Mouse (Mus musculus) small intestine, adult 2 months (tissue): ENCODE measurements around the gene Gm37240. TPM values are rescaled to one million over a fixed set of nuclear protein-coding genes. Genes with fewer than 3 reads are reported as not detected.

Experiments
- H3K27ac ChIP-seq: fragments of 200-500 bp; 2 replicates; pipeline ENCODE4 v1.5.1; 2012; ENCODE audit warnings: low read depth, low read length, control low read depth, inconsistent platforms; ENCODE audit not compliant: insufficient read depth
- H3K27me3 ChIP-seq: fragments of 200-500 bp; 2 replicates; pipeline ENCODE4 v1.6.1; 2012; ENCODE audit warnings: mild to moderate bottlenecking, moderate library complexity, low read length, inconsistent platforms; ENCODE audit not compliant: control insufficient read depth, insufficient read depth
- H3K36me3 ChIP-seq: fragments of 200-500 bp; 2 replicates; pipeline ENCODE4 v1.6.1; 2012; ENCODE audit warnings: mild to moderate bottlenecking, low read length, control low read depth, inconsistent platforms; ENCODE audit not compliant: control insufficient read depth, insufficient read depth
- H3K4me1 ChIP-seq: fragments of 200-500 bp; 2 replicates; pipeline ENCODE4 v1.6.1; 2012; ENCODE audit warnings: low read length, inconsistent platforms, mixed read lengths; ENCODE audit not compliant: control insufficient read depth, insufficient read depth, insufficient read length
- H3K4me3 ChIP-seq: fragments of 200-500 bp; 2 replicates; pipeline ENCODE4 v1.5.1; 2012; ENCODE audit warnings: low read depth, mild to moderate bottlenecking, control low read depth, inconsistent platforms, low read length, moderate library complexity
- CTCF ChIP-seq: fragments of 200-500 bp; IDR thresholded peaks from 2 replicates; pipeline ENCODE4 v1.5.1; 2012; ENCODE audit warnings: low read depth, mild to moderate bottlenecking, control low read depth, inconsistent platforms, low read length, moderate library complexity, mixed read lengths; ENCODE audit not compliant: insufficient replicate concordance, insufficient read length; ENCODE audit errors: extremely low read depth
- POLR2A ChIP-seq: fragments of 200-500 bp; IDR thresholded peaks from 2 replicates; pipeline ENCODE4 v1.6.1; 2012; ENCODE audit warnings: low read depth, mild to moderate bottlenecking, control low read depth, inconsistent platforms, low read length, moderate library complexity
- WGBS: fragments of 180-500 bp; shearing (Covaris S2); methylation state at CpG from one replicate; pipeline ENCODE4 v1.1.7; 2018; 5-methylcytosine and 5-hydroxymethylcytosine counted together
- polyA plus RNA-seq: library from polyadenylated mRNA; depleted of rRNA; stranded (reverse); fragments of >200 nt; gene quantifications from 2 replicates; pipeline ENCODE4 v1.2.3, GENCODE M21; 2012

Gene Gm37240
- polyA plus RNA-seq, 1 experiment: 58.2 TPM

GRCm38 (mm10) chr3:85618885-85619284 is 268.4 kb downstream of the Gm37240 start:
- 87% methylated on average over 6 of the region's 6 CpGs for WGBS
- Histone ChIP-seq H3K27ac (no peak overlapping the region), H3K27me3 (no peaks in the 10 kb centered on the region), H3K4me3 (no peak overlapping the region), H3K4me1 (no peaks in the 10 kb centered on the region), H3K36me3 (peaks cover 1% of the 10 kb centered on the region; the same call in 1 of the 2 replicates)
- no peak for TF ChIP-seq POLR2A
- TF ChIP-seq CTCF: no peak

GRCm38 (mm10) chr3:85616389-85616788 is 270.9 kb downstream of the Gm37240 start:
- H3K27ac ChIP-seq: no peak overlapping the region
- H3K27me3 ChIP-seq: no peaks in the 10 kb centered on the region
- TF ChIP-seq POLR2A (no peak), CTCF (no peak)
- WGBS: 77% methylated on average over 1 of the region's 1 CpGs
- peaks cover 1% of the 10 kb centered on the region; the same call in 1 of the 2 replicates for H3K36me3 ChIP-seq
- no peak overlapping the region for H3K4me3 ChIP-seq
- no peaks in the 10 kb centered on the region for H3K4me1 ChIP-seq

DNA sequence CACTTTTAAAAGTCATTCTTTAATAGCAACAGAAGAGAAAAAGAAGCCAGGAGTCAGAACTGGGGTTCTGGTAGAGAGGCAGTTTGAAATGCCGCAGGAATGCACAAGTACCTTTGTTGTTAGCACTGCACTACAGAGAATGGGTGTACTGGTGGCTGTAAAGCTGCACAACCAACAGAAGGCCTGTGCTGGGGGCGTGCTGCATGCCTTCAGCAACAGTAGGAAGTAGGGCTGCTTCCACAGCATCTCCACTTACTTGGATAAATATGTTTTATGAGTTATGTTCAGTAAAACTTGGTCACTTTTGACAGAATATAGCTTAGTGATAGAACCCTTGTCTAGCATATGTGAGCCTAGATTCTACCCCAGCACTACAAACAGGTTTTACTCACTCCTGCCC is 279.6 kb downstream of the Gm37240 start:
- Histone ChIP-seq H3K27me3 (no peaks in the 10 kb centered on the region), H3K4me1 (no peaks in the 10 kb centered on the region), H3K36me3 (peaks cover 2% of the 10 kb centered on the region), H3K27ac (no peak overlapping the region), H3K4me3 (no peak overlapping the region)
- WGBS: 98% methylated on average over 2 of the region's 2 CpGs
- TF ChIP-seq POLR2A (no peak), CTCF (no peak)

- Histone ChIP-seq H3K27ac (no peak overlapping the region), H3K27me3 (no peaks in the 10 kb centered on the region), H3K4me3 (no peak overlapping the region), H3K36me3 (peaks cover 2% of the 10 kb centered on the region), H3K4me1 (no peaks in the 10 kb centered on the region)
- 96% methylated on average over 3 of the region's 3 CpGs for WGBS
- TF ChIP-seq CTCF (no peak), POLR2A (no peak)
Observed at GRCm38 (mm10) chr3:85606912-85607311, 280.4 kb downstream of the Gm37240 start.

DNA sequence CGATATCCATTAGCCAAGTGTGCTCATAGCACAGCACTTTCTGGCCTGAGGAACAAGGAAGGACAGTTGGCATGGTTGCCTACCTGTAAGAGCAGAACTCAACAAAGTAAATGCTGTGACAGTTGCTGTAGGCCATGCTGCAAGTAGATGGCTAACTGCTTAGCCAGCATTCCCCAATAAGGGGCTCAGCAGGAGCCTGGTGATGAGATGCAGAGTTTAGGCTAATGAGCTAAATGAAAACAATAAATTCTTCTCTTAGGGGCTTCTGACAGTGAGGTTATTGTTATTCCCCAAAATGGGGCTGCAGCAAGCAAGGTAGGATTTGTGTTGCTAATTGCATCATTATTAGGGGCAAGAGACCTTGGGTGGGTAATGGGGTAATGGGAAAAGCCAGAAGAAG is 283.5 kb downstream of the Gm37240 start:
- TF ChIP-seq CTCF (no peak), POLR2A (no peak)
- no peaks in the 10 kb centered on the region; the same call in 1 of the 2 replicates for H3K36me3 ChIP-seq
- no peaks in the 10 kb centered on the region for H3K27me3 ChIP-seq
- H3K4me1 ChIP-seq: no peaks in the 10 kb centered on the region
- H3K27ac ChIP-seq: no peak overlapping the region
- H3K4me3 ChIP-seq: no peak overlapping the region
- 92% methylated on average over 1 of the region's 1 CpGs for WGBS

GRCm38 (mm10) chr3:85601841-85602305 is 285.4 kb downstream of the Gm37240 start:
- Histone ChIP-seq H3K27ac (no peak overlapping the region), H3K4me3 (no peak overlapping the region), H3K36me3 (no peaks in the 10 kb centered on the region), H3K4me1 (no peaks in the 10 kb centered on the region), H3K27me3 (no peaks in the 10 kb centered on the region)
- WGBS: 56% methylated on average over 3 of the region's 3 CpGs
- no peak for TF ChIP-seq CTCF
- no peak for TF ChIP-seq POLR2A

DNA sequence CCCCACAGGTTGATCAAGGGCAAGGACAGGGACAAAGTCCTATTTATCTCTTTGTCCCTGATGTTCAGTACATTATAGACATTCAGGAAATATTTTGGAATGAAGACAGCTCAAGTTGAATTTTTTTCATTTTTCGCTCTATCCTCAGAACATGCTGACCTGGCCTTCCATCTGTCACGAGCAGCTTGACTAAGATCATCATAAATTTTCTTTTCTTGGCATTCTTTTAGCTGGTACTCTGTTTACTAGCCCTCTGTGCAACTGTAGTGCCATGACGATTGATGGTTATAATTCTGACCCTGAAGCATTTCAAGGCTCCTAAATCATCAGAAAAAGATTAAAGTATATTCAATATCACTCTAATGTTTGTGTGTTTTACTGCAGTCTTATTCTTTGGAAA is 287.8 kb downstream of the Gm37240 start:
- no peaks in the 10 kb centered on the region for H3K4me1 ChIP-seq
- no peaks in the 10 kb centered on the region for H3K36me3 ChIP-seq
- WGBS: 85% methylated on average over 3 of the region's 3 CpGs
- H3K27me3 ChIP-seq: no peaks in the 10 kb centered on the region
- no peak for TF ChIP-seq CTCF
- no peak for TF ChIP-seq POLR2A
- no peak overlapping the region for H3K27ac ChIP-seq
- H3K4me3 ChIP-seq: no peak overlapping the region

- no peak for TF ChIP-seq POLR2A
- TF ChIP-seq CTCF: no peak
- Histone ChIP-seq H3K27ac (no peak overlapping the region), H3K36me3 (no peaks in the 10 kb centered on the region), H3K27me3 (no peaks in the 10 kb centered on the region; the same call in 1 of the 2 replicates), H3K4me1 (no peaks in the 10 kb centered on the region), H3K4me3 (no peak overlapping the region)
- 79% methylated on average over 3 of the region's 3 CpGs for WGBS
Observed at GRCm38 (mm10) chr3:85594452-85594851, 292.9 kb downstream of the Gm37240 start.
